Mouse (Mus musculus) thymus, postnatal 36 days (tissue): ENCODE measurements around the gene Med12l.

ENCODE experiments used
- DNase-seq, 2 experiments: peaks; one replicate each; pipeline ENCODE4 v3.0.0; 2022; ENCODE audit warnings: mixed read lengths in 2 of 2

The Med12l gene

DNA sequence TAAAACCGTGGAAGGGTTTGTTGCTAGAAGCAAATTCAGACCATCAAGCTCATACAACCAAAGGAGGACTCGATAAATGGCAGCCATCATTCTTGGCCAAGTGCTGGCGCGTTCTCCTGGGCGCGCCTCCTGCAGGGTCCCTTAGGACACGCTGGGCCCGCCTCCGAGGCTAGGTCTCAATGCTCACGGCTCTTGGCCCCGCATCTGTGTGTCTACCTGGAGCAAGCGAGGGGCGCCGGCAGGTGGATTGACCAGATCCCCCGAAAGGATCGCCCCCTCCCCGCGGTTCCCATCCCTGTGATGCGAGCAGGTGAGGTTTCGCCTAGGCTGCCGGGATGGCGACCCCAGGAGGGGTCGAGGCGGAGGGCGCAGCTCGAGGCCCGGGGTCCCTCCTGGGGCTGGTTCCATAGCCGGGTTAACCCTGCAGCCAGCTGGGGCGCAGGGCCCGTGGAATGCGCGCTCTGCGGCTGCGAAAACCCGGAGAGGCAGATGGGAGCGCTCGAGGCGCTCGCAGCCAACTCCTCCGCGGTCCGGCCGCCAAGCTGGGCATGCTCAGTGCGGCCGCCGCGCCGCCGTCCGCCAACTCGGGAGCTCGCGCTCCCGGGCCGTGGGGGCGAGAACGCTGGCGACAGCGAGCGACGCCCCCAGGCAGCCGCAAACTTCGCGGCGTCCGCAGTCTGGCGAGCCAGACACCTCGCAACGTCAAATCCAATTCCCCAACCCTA lies at the start of gene Med12l:
TSS of gene Med12l (plus strand) at position 555 of the 725 bp plus-strand sequence.
- DNase-seq, result peak; percentile 50 to 62

GRCm38 (mm10) chr3:58961166-58961565 lies 44.5 kb upstream of the Med12l start:
- no peak for DNase-seq

DNA sequence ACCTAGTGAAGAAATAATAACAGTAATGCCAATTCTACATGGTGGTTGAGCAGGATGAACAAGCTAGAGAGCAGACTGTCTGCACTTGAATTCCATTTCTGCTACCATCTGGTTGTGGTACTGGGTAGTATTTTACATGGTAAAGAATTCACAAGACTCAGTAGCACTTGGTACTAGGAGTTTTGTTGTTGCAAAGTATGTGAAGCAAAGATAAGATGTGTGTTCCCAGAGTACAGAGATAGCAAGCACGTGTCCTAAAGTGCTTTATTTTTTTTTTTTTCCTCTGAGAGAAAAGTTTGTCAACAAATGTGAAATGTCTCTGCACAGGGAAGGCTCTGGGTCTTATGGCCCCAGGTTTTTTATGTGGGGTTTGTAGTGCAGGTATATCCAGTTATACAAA lies 28.2 kb upstream of the Med12l start:
- DNase-seq, result no peak

- no peak for DNase-seq
Observed at GRCm38 (mm10) chr3:58977906-58978622, 27.6 kb upstream of the Med12l start.

- no peak for DNase-seq
Observed at GRCm38 (mm10) chr3:58980579-58980978, 25.0 kb upstream of the Med12l start.

- DNase-seq, result peak; percentile 17 to 33
Observed at GRCm38 (mm10) chr3:58982896-58983837, 22.5 kb upstream of the Med12l start.

DNA sequence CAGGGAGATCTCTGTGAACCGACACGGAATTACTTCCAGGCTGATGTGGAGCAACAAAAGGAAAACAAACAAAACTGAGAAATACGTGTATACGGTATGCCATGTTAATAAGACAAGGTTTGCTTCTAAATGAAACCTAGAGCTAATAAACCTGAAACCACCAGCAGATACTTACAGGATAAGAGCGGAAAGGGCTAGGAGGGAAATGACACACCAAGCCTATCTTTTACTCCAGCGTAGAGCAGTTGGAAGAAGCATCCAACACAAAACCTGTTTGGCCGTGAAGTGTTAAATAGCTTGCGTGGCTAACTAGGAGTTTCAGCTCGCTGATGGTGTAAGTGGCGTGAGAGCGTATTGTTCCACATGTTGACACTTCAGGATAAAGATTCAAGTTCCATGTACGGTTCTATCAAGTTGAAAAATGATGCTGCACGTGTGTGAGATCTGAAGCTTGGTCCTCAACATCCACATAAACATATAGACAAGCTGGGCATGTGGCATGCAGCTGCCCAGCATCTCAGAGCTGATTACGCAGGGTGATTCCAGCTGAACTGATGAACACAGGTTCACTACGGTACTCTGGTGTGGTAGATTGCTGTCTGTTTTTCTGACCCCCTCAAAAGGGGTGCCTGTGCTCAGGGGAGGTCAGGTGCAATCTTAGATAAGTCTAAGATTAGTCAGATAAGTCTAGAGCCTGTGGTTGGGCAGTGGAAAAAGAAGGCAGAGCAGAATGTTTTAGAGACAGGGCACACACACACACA lies 21.6 kb upstream of the Med12l start:
- DNase-seq, result no peak

- DNase-seq, result no peak
Observed at GRCm38 (mm10) chr3:58985816-58986215, 19.8 kb upstream of the Med12l start.

- DNase-seq, result no peak
Observed at GRCm38 (mm10) chr3:58989374-58989773, 16.3 kb upstream of the Med12l start.

- no peak for DNase-seq
Observed at GRCm38 (mm10) chr3:58990556-58990955, 15.1 kb upstream of the Med12l start.

DNA sequence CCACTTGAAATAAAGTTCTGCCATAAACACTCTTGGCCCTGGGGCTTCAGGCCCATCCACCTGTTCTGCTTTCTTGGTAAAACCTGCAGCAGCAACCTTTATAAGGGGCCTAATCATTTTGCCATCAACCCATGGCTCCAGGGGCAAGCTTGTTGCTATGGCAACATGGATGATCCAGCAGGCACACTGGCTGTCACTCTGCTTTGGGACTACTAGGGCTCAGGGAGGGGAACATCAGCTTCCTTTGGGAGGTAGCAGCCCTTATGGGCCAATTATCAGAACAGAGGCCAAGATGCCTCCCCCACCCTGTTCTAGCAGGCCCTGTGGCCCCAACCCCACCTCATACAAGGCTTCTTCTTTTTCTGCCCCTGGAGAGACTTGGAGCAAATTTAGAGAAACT lies 13.5 kb upstream of the Med12l start:
- DNase-seq, result no peak

GRCm38 (mm10) chr3:58993619-58994018 lies 12.0 kb upstream of the Med12l start:
- DNase-seq, result no peak

GRCm38 (mm10) chr3:59003756-59004155 lies 1.9 kb upstream of the Med12l start:
- no peak for DNase-seq

- DNase-seq, result peak; percentile 59 to 62
Observed at GRCm38 (mm10) chr3:59005996-59006730, 538 bp downstream of the Med12l start.

- DNase-seq, result peak in 1 of 2 experiments; percentile 73
Observed at GRCm38 (mm10) chr3:59006731-59007441, 1.3 kb downstream of the Med12l start.

DNA sequence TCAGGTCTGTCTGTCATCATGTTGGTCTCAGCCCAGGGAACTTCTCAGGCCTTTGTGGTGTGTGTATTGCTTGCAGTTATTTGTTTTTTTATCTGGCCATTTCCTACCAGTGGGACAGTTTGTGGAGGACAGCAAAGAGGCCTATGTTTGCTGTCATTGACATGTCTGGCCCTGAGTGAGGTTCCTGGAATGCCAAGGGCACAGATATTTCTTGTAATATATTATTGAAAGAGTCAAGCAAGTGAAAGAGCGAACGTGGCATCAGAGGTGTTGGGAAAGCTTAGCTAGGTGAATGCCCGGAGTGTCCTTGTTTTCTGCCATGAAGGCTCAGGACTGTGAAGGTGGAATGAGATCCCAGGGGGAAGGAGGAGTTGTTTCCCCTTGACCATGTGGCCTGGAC lies 4.7 kb downstream of the Med12l start:
- no peak for DNase-seq

DNA sequence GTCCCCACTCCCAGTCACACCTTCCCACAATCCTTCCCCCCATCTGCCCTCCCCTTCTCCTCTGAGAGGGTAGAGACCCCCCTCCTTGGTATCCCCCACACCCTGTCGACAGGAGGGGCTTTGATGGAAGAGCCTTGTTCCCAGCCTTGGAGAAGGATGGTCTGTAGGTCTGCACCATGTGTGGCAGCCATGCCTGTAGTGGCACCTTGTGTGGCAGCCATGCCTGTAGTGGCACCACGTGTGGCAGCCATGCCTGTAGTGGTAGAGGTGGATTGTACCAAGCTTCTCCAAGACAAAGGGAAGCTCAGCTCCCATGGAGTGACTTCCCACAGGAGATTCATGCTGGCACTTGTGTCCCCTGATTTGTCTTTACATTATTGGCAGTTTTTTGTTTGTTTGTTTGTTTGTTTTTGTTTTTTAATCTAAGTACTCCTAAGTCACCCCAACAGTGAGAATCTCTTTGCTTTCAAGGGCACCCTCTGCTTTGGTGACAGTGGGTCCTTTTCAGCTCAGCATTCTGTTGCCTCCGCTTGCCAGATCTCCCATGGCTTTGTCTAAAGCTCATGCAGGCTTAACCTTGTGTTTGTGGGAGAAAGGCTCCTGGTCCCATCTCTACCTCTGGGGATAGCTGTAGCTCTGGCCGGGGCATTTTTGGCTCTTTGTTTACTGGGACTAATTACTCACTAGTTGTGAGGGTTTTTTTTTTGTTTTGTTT lies 10.2 kb downstream of the Med12l start:
- DNase-seq, result no peak

GRCm38 (mm10) chr3:59016501-59016900 lies 10.9 kb downstream of the Med12l start:
- no peak for DNase-seq

DNA sequence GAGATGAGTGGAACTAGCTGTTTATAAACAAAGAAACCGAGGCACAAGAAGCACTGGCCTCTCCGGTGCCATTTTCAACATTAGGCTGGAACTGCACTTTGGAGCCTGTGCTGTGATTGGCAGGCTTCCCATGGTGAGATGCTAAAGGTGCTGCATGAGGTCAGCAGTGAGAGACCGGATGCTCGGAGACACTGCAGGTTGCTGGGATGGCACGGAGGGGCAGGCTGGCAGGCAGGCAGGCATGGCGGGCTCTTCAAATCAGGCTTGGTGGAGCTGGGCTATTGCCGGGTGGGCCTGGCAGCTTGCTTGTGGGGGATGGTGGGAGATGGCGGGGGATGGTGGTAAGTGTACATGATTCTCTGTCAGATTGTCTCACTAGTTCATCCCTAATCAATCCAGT lies 15.6 kb downstream of the Med12l start:
- no peak for DNase-seq

- DNase-seq, result no peak
Observed at GRCm38 (mm10) chr3:59022251-59022650, 16.6 kb downstream of the Med12l start.
